Mouse (Mus musculus): ENCODE measurements around the gene Shf. TPM values are rescaled to one million over a fixed set of nuclear protein-coding genes. Genes with fewer than 3 reads are reported as not detected.
"Not testable (repeated sequence)": the region's sequence is repeated elsewhere in the genome, so short reads cannot be mapped to it uniquely, and the experiment has no call there.

Shf gene
- 10 to 100 TPM; 61.7 to 62.6 TPM for total RNA-seq (2021)
- long read RNA-seq, experiment 1, partial matches to known transcripts = 0 of 18 reads
- long read RNA-seq, experiment 1, other reads (novel, unspliced or antisense) = 18 of 18 reads
- long read RNA-seq, experiment 2, partial matches to known transcripts = 3 of 22 reads
- long read RNA-seq, experiment 2, other reads (novel, unspliced or antisense) = 16 of 22 reads

DNA sequence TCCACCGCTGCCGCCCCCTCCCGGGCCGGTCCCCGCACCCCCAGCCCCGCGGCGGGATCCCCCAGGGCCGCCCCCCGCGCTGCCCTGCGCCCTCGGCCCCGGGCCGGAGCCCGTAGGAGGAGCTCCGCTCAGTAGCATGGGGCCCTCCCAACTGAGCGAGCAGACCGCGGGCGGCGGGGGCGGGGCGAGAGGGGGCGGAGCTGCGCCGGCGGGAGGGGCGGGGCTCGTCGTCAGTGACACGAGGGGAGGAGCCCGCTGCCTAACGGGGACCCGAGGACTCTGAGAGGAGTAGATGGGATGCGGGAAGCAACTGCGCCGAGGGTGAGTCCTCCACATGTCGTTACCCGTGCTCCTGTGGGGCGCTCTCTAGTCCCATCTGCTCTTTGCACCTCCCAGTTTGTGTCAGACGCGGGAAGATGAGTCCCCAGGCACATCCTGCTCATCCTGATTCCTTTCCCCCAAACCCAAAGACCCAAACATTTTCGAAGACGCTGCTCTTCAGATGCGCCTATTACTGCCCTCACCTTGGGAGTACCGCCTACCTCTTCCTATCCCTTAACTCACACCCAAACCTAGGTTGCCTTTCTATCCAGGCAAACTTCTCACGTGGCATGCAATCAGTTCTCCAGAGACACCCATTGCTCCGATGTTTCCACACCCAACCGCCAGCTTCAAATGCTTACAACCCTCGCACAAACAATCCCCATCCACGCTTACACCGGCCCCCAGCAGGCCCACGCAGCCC is at the start of gene Shf:
Shf (minus strand) TSS at position 168 of the 745 bp plus-strand sequence.
- peak; percentile 88 to 92 for DNase-seq (ENCODE audit: low spot score in 2 of 2)
- TF ChIP-seq CTCF (conservative IDR thresholded peaks at IDR 0.05) = no peak
- peak within 1 kb of the TSS; percentile 74 for H3K4me3 ChIP-seq
- H3K27ac ChIP-seq = peak within 1 kb of the TSS; percentile 90

GRCm38 (mm10) chr2:122408928-122409327 is 40.0 kb upstream of the Shf start:
- no peak for DNase-seq (ENCODE audit: low spot score in 2 of 2)
- Histone ChIP-seq H3K27ac (no peak overlapping the region), H3K4me3 (no peak overlapping the region)
- TF ChIP-seq CTCF (conservative IDR thresholded peaks at IDR 0.05) = no peak

DNA sequence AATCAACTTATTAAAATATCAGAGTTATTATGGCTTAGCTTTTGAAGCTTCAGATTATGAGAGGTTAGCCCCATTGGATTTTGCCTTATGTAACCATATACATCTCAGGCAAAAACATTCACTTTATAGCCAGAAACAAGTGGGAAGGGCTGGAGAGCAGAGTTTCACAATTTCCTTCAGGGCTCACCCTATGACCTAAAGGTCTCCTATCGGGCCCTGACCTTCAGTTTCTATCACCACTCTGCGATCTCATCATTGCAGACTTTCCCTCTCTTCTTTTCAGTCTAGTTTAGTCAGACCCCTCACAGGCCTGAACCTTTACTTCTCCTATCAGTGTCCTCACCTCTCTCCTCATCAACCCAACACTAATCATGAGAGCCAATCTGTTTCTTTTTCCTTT is 38.6 kb upstream of the Shf start:
- Histone ChIP-seq H3K4me3 (no peak overlapping the region), H3K27ac (no peak overlapping the region)
- DNase-seq (ENCODE audit: low spot score in 2 of 2) = no peak
- no peak for TF ChIP-seq CTCF (conservative IDR thresholded peaks at IDR 0.05)

DNA sequence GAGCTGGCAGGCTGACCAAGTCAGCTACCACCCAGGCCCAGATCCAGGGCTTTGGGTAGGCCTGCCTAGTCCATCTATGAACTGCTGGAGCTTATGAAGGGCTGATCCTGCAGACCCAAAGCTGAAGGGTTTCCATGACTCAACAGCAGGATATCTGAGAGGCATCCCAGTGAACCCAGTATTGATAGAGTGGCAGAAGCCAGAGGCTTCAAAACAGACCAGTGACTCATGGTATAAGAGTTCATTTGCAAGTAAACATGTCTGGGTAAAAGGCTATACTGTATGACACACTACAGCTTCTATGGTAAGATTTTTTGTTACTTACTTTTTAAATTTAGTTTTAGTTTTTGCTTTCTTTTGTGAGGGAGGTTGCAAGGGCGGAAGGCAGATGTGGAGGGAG is 27.2 kb upstream of the Shf start:
- Histone ChIP-seq H3K27ac (no peak overlapping the region), H3K4me3 (no peak overlapping the region)
- TF ChIP-seq CTCF (conservative IDR thresholded peaks at IDR 0.05) = no peak
- DNase-seq (ENCODE audit: low spot score in 2 of 2) = no peak

- H3K27ac ChIP-seq; DNase-seq (ENCODE audit: low spot score in 2 of 2); H3K4me3 ChIP-seq: not testable (repeated sequence)
Measured at GRCm38 (mm10) chr2:122387135-122387534, 18.2 kb upstream of the Shf start.

- DNase-seq (ENCODE audit: low spot score in 2 of 2) = no peak
- Histone ChIP-seq H3K4me3 (no peak overlapping the region), H3K27ac (no peak overlapping the region)
- no peak for TF ChIP-seq CTCF (conservative IDR thresholded peaks at IDR 0.05)
Measured at GRCm38 (mm10) chr2:122385095-122385494, 16.1 kb upstream of the Shf start.

DNA sequence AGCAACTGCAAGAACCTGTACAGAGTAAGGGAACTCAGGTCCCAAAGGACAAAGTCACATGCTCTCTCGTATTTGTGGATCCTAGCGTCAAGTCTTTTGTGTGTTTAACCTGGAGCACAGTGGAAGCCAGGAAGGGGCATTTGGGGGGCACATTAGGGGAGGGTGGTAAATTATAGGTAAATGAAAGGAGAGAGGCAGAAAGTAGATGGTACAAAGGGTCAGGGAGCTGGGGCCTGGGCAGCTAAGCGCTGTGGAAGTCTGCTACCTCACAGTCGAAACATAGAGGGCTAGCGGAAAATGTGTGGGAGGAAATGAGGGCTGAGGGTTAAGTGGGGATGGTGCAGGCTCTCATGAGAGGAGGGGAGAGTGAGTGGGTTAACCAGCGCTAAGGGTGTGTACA is 13.2 kb upstream of the Shf start:
- H3K4me3 ChIP-seq = no peak overlapping the region
- peak overlapping the region; percentile 21; the same call in 1 of the 2 replicates for H3K27ac ChIP-seq
- no peak for TF ChIP-seq CTCF (conservative IDR thresholded peaks at IDR 0.05)
- DNase-seq (ENCODE audit: low spot score in 2 of 2) = no peak

DNA sequence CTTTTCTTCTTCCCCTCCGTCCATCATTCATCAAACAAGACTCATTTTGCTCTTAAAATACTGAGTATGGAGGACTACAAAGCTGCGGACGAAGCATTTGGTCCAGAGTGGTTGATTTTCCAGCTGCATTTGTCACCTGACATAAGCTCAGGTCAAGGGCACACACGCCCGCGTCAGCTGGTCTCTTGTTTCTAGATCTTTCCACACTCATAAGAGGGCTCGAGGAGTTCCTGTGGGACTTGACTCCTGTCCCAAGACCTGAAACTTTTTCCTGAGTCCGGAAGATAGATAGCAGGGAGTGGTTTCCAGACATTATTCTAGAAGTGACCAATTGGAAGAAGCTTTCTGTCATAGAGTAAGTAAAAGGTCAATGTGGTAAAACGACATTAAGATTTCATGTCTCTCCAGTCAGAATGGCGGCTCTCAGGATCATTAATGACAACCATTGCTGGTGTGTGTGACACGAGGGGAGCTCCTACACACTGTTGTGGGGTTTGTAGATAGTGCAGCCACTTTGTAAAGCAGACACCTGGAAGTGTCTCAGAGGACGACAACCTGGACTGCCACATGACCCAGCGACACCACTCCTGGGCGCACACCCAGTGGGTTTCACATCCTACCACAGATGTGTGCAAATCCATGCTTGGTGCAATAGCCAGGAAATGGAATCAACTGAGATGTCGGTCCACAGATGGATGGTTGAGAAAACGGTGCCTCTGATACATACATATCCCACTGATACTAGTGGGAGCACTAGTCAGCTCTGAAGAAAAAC is 12.6 kb upstream of the Shf start:
- DNase-seq (ENCODE audit: low spot score in 2 of 2) = no peak
- TF ChIP-seq CTCF (conservative IDR thresholded peaks at IDR 0.05) = no peak
- no peak overlapping the region; the same call in 1 of the 2 replicates for H3K4me3 ChIP-seq
- H3K27ac ChIP-seq = peak overlapping the region; percentile 73; the same call in 1 of the 2 replicates

GRCm38 (mm10) chr2:122380768-122381311 is 11.9 kb upstream of the Shf start:
- peak in 1 of 2 experiments; percentile 74 for DNase-seq (ENCODE audit: low spot score in 2 of 2)
- H3K27ac ChIP-seq = peak overlapping the region; percentile 73
- peak overlapping the region; percentile 57 for H3K4me3 ChIP-seq

DNA sequence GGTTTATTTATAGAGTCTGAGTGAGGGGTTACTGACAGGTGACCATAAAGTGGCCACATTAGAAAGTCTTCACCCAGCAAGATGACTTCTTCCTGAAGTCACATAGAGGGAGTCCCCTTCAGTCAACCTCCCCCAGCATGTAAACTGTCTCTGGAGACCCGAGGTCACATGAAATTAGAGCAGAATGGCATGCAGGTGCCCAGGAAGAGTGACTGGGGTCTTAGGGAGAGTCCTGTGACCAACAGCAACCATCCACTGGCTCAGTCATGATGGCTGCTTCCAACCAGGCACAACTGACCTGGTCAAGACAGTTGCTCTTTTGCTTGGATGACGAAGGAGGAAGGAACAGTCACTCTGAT is 10.3 kb upstream of the Shf start:
- no peak for TF ChIP-seq CTCF (conservative IDR thresholded peaks at IDR 0.05)
- no peak overlapping the region for H3K4me3 ChIP-seq
- no peak for DNase-seq (ENCODE audit: low spot score in 2 of 2)
- no peak overlapping the region for H3K27ac ChIP-seq

More at GRCm38 (mm10) chr2:122380768-122381311, 11.9 kb upstream of the Shf start:
- TF ChIP-seq CTCF (conservative IDR thresholded peaks at IDR 0.05) = peak; percentile 94

DNA sequence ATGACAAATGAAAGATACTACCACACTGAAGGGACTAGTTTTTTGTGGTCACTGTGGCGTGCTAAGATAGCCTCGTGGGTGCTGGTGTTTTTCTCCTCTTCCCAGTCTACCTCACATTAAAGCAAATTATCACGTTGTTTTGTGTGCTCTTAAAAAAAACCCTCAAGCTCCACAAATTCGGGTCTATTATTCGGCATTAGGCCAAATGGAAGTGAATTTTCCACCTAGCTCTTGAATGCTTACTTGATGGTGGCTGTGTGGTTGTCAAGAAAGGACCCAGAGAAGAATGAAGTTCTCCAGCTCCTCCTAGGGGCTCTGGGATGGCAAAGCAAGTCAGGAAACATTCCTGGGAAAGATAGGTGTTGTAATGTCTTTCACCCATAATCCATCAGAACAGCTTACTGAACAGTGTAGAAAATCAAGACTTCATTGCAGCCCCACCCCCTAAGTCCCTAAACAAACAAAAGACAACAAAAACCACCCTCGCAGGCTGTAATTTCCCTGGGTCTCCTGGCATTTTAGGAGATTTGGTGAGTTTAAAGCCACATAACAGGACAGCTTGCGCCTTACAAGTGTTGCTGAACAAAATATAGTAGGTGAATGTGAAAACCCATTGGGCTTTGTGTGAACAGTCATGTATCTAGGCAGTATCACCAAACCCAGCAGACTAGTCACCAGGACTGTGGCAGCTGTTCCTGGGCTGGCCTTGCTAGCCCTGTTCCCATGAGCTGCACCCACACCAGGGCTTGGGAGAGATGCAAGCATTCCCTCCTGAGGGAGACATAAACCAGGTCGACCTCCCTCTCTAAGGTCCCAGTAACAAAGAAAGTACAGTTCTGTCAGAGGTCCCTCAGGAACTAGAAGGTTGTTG is 9.7 kb upstream of the Shf start:
- peak; percentile 80 for TF ChIP-seq CTCF (conservative IDR thresholded peaks at IDR 0.05)
- peak in 1 of 2 experiments; percentile 45 for DNase-seq (ENCODE audit: low spot score in 2 of 2)
- H3K27ac ChIP-seq = peak overlapping the region; percentile 98
- H3K4me3 ChIP-seq = peak overlapping the region; percentile 88

DNA sequence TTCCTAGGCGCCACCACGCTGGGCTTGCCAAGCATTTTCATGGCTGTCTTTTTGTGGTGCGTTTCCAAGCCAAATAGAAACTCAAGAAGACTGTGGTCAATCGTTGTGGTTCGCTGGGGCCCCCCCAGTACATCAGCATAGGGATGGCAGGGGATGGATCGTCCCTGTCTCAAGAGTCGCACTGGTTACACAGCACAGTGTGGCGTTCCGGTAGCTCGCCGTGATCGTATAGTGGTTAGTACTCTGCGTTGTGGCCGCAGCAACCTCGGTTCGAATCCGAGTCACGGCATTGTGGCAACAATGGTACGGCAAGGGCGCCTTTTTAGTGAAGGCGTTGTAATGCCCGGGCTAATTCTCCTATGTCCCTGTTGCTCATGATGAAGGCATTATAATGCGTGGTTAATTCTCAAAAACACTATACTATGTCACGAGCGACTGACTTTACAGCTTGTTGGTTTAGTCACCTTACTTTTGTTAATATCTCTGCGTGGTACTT is 8.8 kb upstream of the Shf start:
- no peak for TF ChIP-seq CTCF (conservative IDR thresholded peaks at IDR 0.05)
- H3K4me3 ChIP-seq = peak overlapping the region; percentile 88

More for the DNA sequence above, 8.8 kb upstream of the Shf start:
- H3K27ac ChIP-seq = peak overlapping the region; percentile 98
- peak; percentile 68 to 78 for DNase-seq (ENCODE audit: low spot score in 2 of 2)

All from layer of hippocampus, adult 2 months (tissue).